Mouse (Mus musculus) monocyte, adult 2 months (primary cell): ENCODE results near the gene Cntd1.
"Not testable (repeated sequence)": the region's sequence is repeated elsewhere in the genome, so short reads cannot be mapped to it uniquely, and the experiment has no call there.

Source experiments
- DNase-seq, 2 experiments: peaks; one replicate each; pipeline ENCODE4 v3.0.0; 2022; ENCODE audit warnings: low spot score in 2 of 2, low read depth in 1 of 2

The Cntd1 gene

DNA sequence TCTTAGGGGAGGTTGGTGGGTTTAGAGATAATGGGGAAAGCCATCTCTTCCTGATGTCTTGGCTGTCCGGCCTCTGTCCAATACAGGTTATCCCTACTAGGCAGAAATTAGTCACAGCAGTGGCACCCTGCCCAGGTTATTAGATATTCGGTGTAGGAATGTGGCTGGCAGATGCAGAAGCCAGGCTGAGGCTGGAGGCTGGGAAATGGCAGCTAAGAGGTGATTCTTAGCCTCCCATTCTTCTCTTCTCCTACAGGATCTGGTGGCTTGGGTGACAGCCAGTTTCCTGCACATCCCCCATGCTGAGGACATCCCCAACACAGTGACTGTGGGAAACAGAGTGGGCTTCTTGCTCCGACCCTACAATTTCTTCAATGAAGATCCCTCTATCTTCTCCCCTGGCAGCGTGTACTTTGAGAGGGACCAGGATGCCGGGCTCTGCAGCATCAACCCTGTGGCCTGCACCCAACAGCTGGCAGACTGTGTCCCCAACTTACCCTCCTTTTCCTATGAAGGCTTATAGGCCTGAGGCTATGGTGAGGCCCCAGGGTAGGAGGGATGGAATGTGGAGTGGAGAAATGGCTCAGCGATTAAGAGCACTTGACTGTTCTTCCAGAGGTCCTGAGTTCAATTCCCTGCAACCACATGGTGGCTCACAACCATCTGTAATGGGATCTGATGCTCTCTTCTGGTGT, 50.3 kb downstream of the Cntd1 start:
- DNase-seq, result no peak

GRCm38 (mm10) chr11:101330371-101330924, 51.6 kb downstream of the Cntd1 start, which contains the start of gene Aoc3:
Gene Aoc3 (plus strand): TSS chr11:101330605.
- DNase-seq, result no peak

DNA sequence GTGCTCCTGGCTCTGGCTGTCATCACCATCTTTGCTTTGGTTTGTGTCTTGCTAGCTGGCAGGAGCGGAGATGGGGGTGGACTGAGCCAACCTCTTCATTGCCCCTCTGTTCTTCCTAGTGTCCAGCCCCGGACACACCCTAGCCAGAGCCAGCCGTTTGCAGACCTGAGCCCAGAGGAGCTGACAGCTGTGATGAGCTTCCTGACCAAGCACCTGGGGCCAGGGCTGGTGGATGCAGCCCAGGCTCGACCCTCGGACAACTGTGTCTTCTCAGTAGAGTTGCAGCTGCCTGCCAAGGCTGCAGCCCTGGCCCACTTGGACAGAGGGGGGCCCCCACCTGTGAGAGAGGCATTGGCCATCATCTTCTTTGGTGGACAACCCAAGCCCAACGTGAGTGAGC, 52.1 kb downstream of the Cntd1 start:
- DNase-seq, result not testable (repeated sequence)

- no peak for DNase-seq
Observed at GRCm38 (mm10) chr11:101332537-101332936, 53.7 kb downstream of the Cntd1 start.

DNA sequence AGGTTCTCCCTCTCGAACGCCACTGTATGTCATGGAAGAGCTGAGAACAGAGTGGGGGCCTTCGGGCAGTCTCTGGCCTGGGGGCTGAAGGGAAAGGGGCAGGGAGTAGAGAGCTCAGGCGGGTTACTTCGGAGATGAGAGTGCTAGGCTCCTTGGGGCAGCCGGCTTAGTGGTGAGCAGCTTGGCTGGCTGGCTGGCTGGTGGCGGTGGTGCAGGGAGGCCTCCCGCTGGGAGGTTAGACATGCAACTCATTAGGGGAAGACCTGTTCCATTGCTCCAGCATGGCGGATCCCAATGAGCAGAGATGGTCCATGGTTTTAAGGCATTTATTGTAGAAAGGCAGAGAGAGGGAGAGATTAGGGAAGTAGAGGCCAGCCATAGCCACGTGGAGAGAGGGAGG, 55.2 kb downstream of the Cntd1 start:
- no peak for DNase-seq

GRCm38 (mm10) chr11:101334516-101334915, 55.7 kb downstream of the Cntd1 start:
- DNase-seq, result no peak

- no peak for DNase-seq
Observed at GRCm38 (mm10) chr11:101335685-101336084, 56.9 kb downstream of the Cntd1 start.

DNA sequence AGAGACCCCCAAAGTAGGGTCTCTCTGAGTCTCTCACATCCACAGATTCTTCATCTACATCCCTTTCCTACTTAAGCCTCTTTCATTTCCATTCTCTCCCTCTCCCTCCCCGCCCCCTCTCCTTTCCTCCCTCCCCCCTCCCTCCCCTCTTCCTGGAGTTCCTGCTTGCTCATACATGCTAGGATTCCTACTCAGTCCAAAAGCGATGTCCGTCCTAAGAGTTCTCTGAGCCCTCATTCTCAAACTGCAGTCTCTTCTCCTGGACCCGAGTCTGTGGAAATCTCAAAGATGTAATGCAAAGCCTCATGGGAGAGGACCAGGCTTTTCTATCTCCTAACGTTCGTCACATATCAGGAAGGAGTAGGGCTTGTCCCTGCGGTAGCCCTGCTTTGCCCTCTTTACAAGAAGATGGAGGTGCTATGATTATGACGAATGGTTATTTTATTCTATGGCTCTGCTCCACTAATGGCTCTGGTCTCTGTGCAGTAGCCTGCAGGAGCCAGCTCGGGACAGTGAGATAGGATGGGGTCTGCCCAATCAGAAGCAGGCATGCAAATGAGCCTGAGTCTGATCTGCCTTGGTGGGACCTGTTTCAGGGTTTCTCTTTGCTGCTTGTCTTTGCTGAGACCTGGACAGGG, 59.4 kb downstream of the Cntd1 start:
- no peak for DNase-seq
